Mouse (Mus musculus): Measurements from ENCODE around the gene Prss35. TPM values are rescaled to one million over a fixed set of nuclear protein-coding genes. Genes with fewer than 3 reads are reported as not detected.

Prss35 gene
- polyA plus RNA-seq, 1 experiment = 0.05 TPM

DNA sequence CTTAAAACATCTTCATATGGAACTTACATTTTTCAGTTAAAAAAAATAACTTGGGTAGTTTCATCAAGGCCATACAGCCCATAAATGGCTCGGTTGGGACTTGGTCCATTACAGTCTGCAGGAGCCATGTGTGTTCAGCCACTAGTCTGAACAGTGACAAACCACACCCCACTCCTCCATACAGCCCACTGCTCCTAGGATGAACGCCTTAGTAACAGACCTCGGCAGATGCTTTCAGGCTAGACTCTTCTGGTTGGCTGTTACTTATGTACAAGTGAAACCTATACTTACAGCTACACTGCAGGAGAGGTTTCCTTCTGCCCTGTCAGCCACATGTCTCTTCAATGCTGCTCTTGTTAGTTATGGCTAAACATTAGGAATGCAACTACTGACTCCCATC lies 51.8 kb downstream of the Prss35 start:
- Histone ChIP-seq H3K27me3 (ENCODE audit: control insufficient read depth, insufficient read depth, insufficient read length) (peaks cover 18% of the 10 kb centered on the region), H3ac (ENCODE audit: control insufficient read depth, insufficient read length) (no peak overlapping the region), H3K79me2 (ENCODE audit: control insufficient read depth, insufficient read depth) (no peaks in the 10 kb centered on the region), H3K4me2 (ENCODE audit: low read depth) (no peak overlapping the region), H3K36me3 (ENCODE audit: control insufficient read depth, insufficient read depth) (no peaks in the 10 kb centered on the region), H3K4me3 (no peak overlapping the region)
- TF ChIP-seq USF1 (IDR thresholded peaks at IDR 0.05; ENCODE audit: low read depth) (no peak), REST (IDR thresholded peaks at IDR 0.05; ENCODE audit: insufficient read depth, insufficient read length) (no peak), TCF12 (IDR thresholded peaks at IDR 0.05; ENCODE audit: insufficient read depth, poor library complexity, severe bottlenecking) (no peak), TCF3 (IDR thresholded peaks at IDR 0.05; ENCODE audit: insufficient read length, low read depth) (no peak), MYOD1 (IDR thresholded peaks at IDR 0.05; ENCODE audit: control insufficient read depth in 1 of 3, insufficient read length in 2 of 3, low read depth in 2 of 3) (no peak), POLR2A (IDR thresholded peaks at IDR 0.05; ENCODE audit: insufficient read length, low read depth) (no peak), SRF (IDR thresholded peaks at IDR 0.05; ENCODE audit: control insufficient read depth, insufficient read length, low read depth) (no peak), POLR2AphosphoS2 (IDR thresholded peaks at IDR 0.05; ENCODE audit: insufficient read length, low read depth) (no peak), CEBPB (IDR thresholded peaks at IDR 0.05; ENCODE audit: insufficient read depth, poor library complexity, severe bottlenecking) (no peak), MAX (IDR thresholded peaks at IDR 0.05; ENCODE audit: low read depth) (no peak), MYOG (IDR thresholded peaks at IDR 0.05; ENCODE audit: control insufficient read depth in 1 of 3, insufficient read depth in 1 of 3, insufficient read length in 2 of 3, low read depth in 2 of 3) (no peak), E2F4 (IDR thresholded peaks at IDR 0.05; ENCODE audit: insufficient read depth) (no peak)

DNA sequence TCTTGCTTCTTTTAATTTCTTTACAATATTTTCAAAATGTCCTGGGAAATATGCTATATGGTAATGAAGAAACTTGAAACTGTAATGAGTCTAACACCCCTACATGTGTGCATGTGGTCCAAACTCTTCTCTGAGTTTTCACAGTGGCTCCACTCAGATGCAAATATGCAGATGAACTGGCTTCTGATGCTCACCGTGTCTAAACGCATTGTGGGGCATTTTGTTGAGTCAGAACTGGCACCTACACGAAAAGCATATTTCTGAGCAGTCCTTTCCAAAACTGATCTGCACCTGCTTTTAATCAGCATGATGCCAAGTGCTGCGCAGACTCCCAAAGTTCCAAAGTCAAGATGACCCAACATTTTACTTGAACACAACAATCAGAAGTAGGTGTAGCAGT lies 54.1 kb downstream of the Prss35 start:
- H3K27me3 ChIP-seq (ENCODE audit: control insufficient read depth, insufficient read depth, insufficient read length) = peaks cover 14% of the 10 kb centered on the region
- TF ChIP-seq REST (IDR thresholded peaks at IDR 0.05; ENCODE audit: insufficient read depth, insufficient read length) = no peak
- no peak for TF ChIP-seq POLR2AphosphoS2 (IDR thresholded peaks at IDR 0.05; ENCODE audit: insufficient read length, low read depth)
- TF ChIP-seq SRF (IDR thresholded peaks at IDR 0.05; ENCODE audit: control insufficient read depth, insufficient read length, low read depth) = no peak
- no peak for TF ChIP-seq USF1 (IDR thresholded peaks at IDR 0.05; ENCODE audit: low read depth)
- H3K36me3 ChIP-seq (ENCODE audit: control insufficient read depth, insufficient read depth) = no peaks in the 10 kb centered on the region
- no peak overlapping the region for H3K4me3 ChIP-seq
- H3K79me2 ChIP-seq (ENCODE audit: control insufficient read depth, insufficient read depth) = no peaks in the 10 kb centered on the region
- H3K4me2 ChIP-seq (ENCODE audit: low read depth) = no peak overlapping the region
- H3ac ChIP-seq (ENCODE audit: control insufficient read depth, insufficient read length) = no peak overlapping the region

DNA sequence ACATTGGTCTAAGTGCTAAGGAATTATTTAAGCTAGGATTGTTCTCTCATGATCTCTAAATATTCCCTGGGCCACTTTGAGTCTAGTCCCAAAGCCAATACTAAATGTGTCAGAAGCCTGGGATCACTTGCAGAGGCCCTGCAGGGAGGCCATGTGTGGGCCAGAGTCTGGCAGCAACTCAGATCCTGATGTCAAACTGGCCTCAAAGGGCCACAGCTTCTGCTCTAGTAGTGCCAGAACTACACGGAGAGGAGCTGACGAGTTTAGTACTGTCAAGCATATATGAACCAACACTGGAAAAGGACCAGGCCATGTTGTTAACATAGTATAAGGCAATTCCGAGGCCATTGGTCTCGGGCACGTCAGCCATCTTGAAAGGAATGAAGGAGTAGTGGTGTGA lies 54.7 kb downstream of the Prss35 start:
- TF ChIP-seq MYOD1 (IDR thresholded peaks at IDR 0.05; ENCODE audit: control insufficient read depth in 1 of 3, insufficient read length in 2 of 3, low read depth in 2 of 3) (no peak), SRF (IDR thresholded peaks at IDR 0.05; ENCODE audit: control insufficient read depth, insufficient read length, low read depth) (no peak), MYOG (IDR thresholded peaks at IDR 0.05; ENCODE audit: control insufficient read depth in 1 of 3, insufficient read depth in 1 of 3, insufficient read length in 2 of 3, low read depth in 2 of 3) (no peak), MAX (IDR thresholded peaks at IDR 0.05; ENCODE audit: low read depth) (no peak), POLR2AphosphoS2 (IDR thresholded peaks at IDR 0.05; ENCODE audit: insufficient read length, low read depth) (no peak), TCF12 (IDR thresholded peaks at IDR 0.05; ENCODE audit: insufficient read depth, poor library complexity, severe bottlenecking) (no peak), E2F4 (IDR thresholded peaks at IDR 0.05; ENCODE audit: insufficient read depth) (no peak), USF1 (IDR thresholded peaks at IDR 0.05; ENCODE audit: low read depth) (no peak), CEBPB (IDR thresholded peaks at IDR 0.05; ENCODE audit: insufficient read depth, poor library complexity, severe bottlenecking) (no peak), REST (IDR thresholded peaks at IDR 0.05; ENCODE audit: insufficient read depth, insufficient read length) (no peak), TCF3 (IDR thresholded peaks at IDR 0.05; ENCODE audit: insufficient read length, low read depth) (no peak), POLR2A (IDR thresholded peaks at IDR 0.05; ENCODE audit: insufficient read length, low read depth) (no peak)
- Histone ChIP-seq H3K36me3 (ENCODE audit: control insufficient read depth, insufficient read depth) (no peaks in the 10 kb centered on the region), H3K79me2 (ENCODE audit: control insufficient read depth, insufficient read depth) (no peaks in the 10 kb centered on the region), H3ac (ENCODE audit: control insufficient read depth, insufficient read length) (no peak overlapping the region), H3K4me2 (ENCODE audit: low read depth) (no peak overlapping the region), H3K27me3 (ENCODE audit: control insufficient read depth, insufficient read depth, insufficient read length) (peaks cover 14% of the 10 kb centered on the region), H3K4me3 (no peak overlapping the region)

DNA sequence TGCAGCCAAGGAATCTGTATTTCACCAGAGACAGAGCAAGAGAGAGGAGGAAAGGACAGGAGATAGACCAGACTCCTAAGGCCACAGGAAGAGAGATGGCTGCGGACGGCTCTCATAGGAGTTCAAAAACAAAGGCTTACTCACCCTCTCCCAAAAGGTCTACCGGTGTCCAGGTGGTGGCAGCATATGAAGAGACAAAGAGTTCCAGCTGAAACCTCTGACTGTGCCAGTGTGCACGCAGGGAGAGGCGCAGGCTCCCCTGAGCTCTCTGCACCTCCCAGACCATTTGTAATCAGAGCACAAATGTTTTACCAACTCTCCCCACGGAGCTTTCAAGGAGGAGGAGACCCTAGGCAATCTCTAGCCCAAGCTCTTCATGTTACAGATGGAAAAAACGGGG lies 55.2 kb downstream of the Prss35 start:
- Histone ChIP-seq H3ac (ENCODE audit: control insufficient read depth, insufficient read length) (no peak overlapping the region), H3K4me3 (no peak overlapping the region), H3K27me3 (ENCODE audit: control insufficient read depth, insufficient read depth, insufficient read length) (peaks cover 14% of the 10 kb centered on the region), H3K79me2 (ENCODE audit: control insufficient read depth, insufficient read depth) (no peaks in the 10 kb centered on the region), H3K36me3 (ENCODE audit: control insufficient read depth, insufficient read depth) (no peaks in the 10 kb centered on the region), H3K4me2 (ENCODE audit: low read depth) (no peak overlapping the region)
- TF ChIP-seq POLR2AphosphoS2 (IDR thresholded peaks at IDR 0.05; ENCODE audit: insufficient read length, low read depth) (no peak), USF1 (IDR thresholded peaks at IDR 0.05; ENCODE audit: low read depth) (no peak), MYOG (IDR thresholded peaks at IDR 0.05; ENCODE audit: control insufficient read depth in 1 of 3, insufficient read depth in 1 of 3, insufficient read length in 2 of 3, low read depth in 2 of 3) (no peak), CEBPB (IDR thresholded peaks at IDR 0.05; ENCODE audit: insufficient read depth, poor library complexity, severe bottlenecking) (no peak), SRF (IDR thresholded peaks at IDR 0.05; ENCODE audit: control insufficient read depth, insufficient read length, low read depth) (no peak)

DNA sequence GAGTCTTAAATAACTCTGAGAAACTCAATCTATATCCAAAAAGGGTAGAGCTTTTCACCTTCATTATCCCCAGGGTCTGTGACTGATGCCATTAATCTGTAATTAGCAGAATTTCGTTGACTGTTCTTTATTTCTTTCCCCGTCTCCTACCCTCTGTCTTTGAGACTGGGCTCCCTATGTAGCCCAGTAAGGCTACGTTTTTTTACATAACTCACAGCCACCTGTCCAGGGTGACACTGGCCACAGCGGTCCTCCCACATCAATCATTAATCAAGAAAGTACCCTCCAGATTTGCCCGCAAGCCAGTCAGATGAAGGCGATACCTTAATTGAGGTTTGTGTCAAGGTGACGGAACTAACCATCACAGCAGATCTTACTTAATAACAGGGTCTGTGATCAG lies 55.6 kb downstream of the Prss35 start:
- no peak overlapping the region for H3K4me3 ChIP-seq
- TF ChIP-seq TCF3 (IDR thresholded peaks at IDR 0.05; ENCODE audit: insufficient read length, low read depth) (no peak), TCF12 (IDR thresholded peaks at IDR 0.05; ENCODE audit: insufficient read depth, poor library complexity, severe bottlenecking) (no peak), CEBPB (IDR thresholded peaks at IDR 0.05; ENCODE audit: insufficient read depth, poor library complexity, severe bottlenecking) (no peak), SRF (IDR thresholded peaks at IDR 0.05; ENCODE audit: control insufficient read depth, insufficient read length, low read depth) (no peak), E2F4 (IDR thresholded peaks at IDR 0.05; ENCODE audit: insufficient read depth) (no peak), MYOG (IDR thresholded peaks at IDR 0.05; ENCODE audit: control insufficient read depth in 1 of 3, insufficient read depth in 1 of 3, insufficient read length in 2 of 3, low read depth in 2 of 3) (no peak), POLR2AphosphoS2 (IDR thresholded peaks at IDR 0.05; ENCODE audit: insufficient read length, low read depth) (no peak), MYOD1 (IDR thresholded peaks at IDR 0.05; ENCODE audit: control insufficient read depth in 1 of 3, insufficient read length in 2 of 3, low read depth in 2 of 3) (no peak), USF1 (IDR thresholded peaks at IDR 0.05; ENCODE audit: low read depth) (no peak), MAX (IDR thresholded peaks at IDR 0.05; ENCODE audit: low read depth) (no peak), REST (IDR thresholded peaks at IDR 0.05; ENCODE audit: insufficient read depth, insufficient read length) (no peak), POLR2A (IDR thresholded peaks at IDR 0.05; ENCODE audit: insufficient read length, low read depth) (no peak)
- H3K4me2 ChIP-seq (ENCODE audit: low read depth) = no peak overlapping the region
- H3K27me3 ChIP-seq (ENCODE audit: control insufficient read depth, insufficient read depth, insufficient read length) = peaks cover 14% of the 10 kb centered on the region
- no peaks in the 10 kb centered on the region for H3K79me2 ChIP-seq (ENCODE audit: control insufficient read depth, insufficient read depth)
- no peaks in the 10 kb centered on the region for H3K36me3 ChIP-seq (ENCODE audit: control insufficient read depth, insufficient read depth)
- no peak overlapping the region for H3ac ChIP-seq (ENCODE audit: control insufficient read depth, insufficient read length)

All from myocyte (in vitro differentiated cells).